In genomic region chr6:85165440-85165921, GRCm38 (mm10) we compare ENCODE assay signal across 28 mouse cellular contexts. TPM values are rescaled to one million over a fixed set of nuclear protein-coding genes. Genes with fewer than 3 reads are reported as not detected.
DNase-seq lines count a peak whose midpoint lies in the region; ATAC-seq and TF ChIP-seq lines count a peak whose summit lies in the region.
"Had no signal": no experiment of that assay in that cellular context is flagged by ENCODE, and none has a peak within 500 bp of the region (broad histone marks: within the 10 kb centered on the region; RNA-seq: fewer than 3 reads in every experiment).

No protein-coding gene starts in this region.

- no peak overlapping the region for H3K4me2 ChIP-seq in embryonic facial prominence, embryonic 11.5 days (ENCODE audit: low read depth, low read length)
- H3K4me2 ChIP-seq in forebrain, postnatal 0 days (ENCODE audit: low read depth), result peak overlapping the region; percentile 32
- H3K4me2 ChIP-seq in midbrain, embryonic 15.5 days, result no peak overlapping the region
- H3K4me2 ChIP-seq: heart, embryonic 15.5 days; limb, embryonic 12.5 days; liver, embryonic 13.5 days had no signal

- peak overlapping the region; percentile 13; the same call in 1 of the 2 replicates for H3K9ac ChIP-seq in embryonic facial prominence, embryonic 11.5 days (replicated peaks; ENCODE audit: low read length)
- no peak overlapping the region for H3K9ac ChIP-seq in forebrain, postnatal 0 days
- no peak overlapping the region for H3K9ac ChIP-seq in midbrain, embryonic 15.5 days
- H3K9ac ChIP-seq: heart, embryonic 15.5 days; limb, embryonic 12.5 days; liver, embryonic 13.5 days had no signal

- no peaks in the 10 kb centered on the region for H3K4me1 ChIP-seq in embryonic facial prominence, embryonic 11.5 days (ENCODE audit: control insufficient read depth, insufficient read depth, low read length)
- peaks cover 10% of the 10 kb centered on the region for H3K4me1 ChIP-seq in embryonic facial prominence, embryonic 10.5 days
- H3K4me1 ChIP-seq in forebrain, embryonic 10.5 days, result peaks cover 63% of the 10 kb centered on the region
- H3K4me1 ChIP-seq in forebrain, postnatal 0 days (ENCODE audit: insufficient read depth), result 0 out of 2 replicates have a peak, but pooled peaks cover 7% of the 10 kb centered on the region
- peaks cover 9% of the 10 kb centered on the region for H3K4me1 ChIP-seq in midbrain, embryonic 15.5 days
- H3K4me1 ChIP-seq: heart, embryonic 15.5 days; liver, embryonic 13.5 days had no signal

- no peak for ATAC-seq in embryonic facial prominence, embryonic 11.5 days (replicated peaks; ENCODE audit: insufficient number of reproducible peaks, low FRiP score, low TSS enrichment, low read depth)
- 0 out of 2 replicates have a peak, but pooled peaks have one; percentile 42 for ATAC-seq in forebrain, postnatal 0 days
- ATAC-seq in midbrain, embryonic 15.5 days (replicated peaks), result no peak
- ATAC-seq: intestine, embryonic 16.5 days had no signal

- WGBS in embryonic facial prominence, embryonic 11.5 days, result 48% methylated on average over 11 of the region's 11 CpGs
- WGBS in embryonic facial prominence, embryonic 10.5 days, result 39% methylated on average over 11 of the region's 11 CpGs
- 27% methylated on average over 11 of the region's 11 CpGs for WGBS in forebrain, embryonic 10.5 days
- WGBS in forebrain, postnatal 0 days, result 3% methylated on average over 11 of the region's 11 CpGs
- 28% methylated on average over 11 of the region's 11 CpGs for WGBS in midbrain, embryonic 15.5 days

- intact Hi-C loops in gastrocnemius, adult 2 months (cut with DNase I), result no loop called here

- no peaks in the 10 kb centered on the region for H3K36me3 ChIP-seq in embryonic facial prominence, embryonic 11.5 days (replicated peaks; ENCODE audit: control insufficient read depth, insufficient read depth, low read depth, low read length)
- no peaks in the 10 kb centered on the region for H3K36me3 ChIP-seq in embryonic facial prominence, embryonic 10.5 days (replicated peaks)
- H3K36me3 ChIP-seq in forebrain, embryonic 10.5 days (replicated peaks), result no peaks in the 10 kb centered on the region
- H3K36me3 ChIP-seq in forebrain, postnatal 0 days (ENCODE audit: insufficient read depth), result no peaks in the 10 kb centered on the region
- no peaks in the 10 kb centered on the region for H3K36me3 ChIP-seq in midbrain, embryonic 15.5 days (replicated peaks)
- H3K36me3 ChIP-seq: G1E; heart, embryonic 15.5 days; limb, embryonic 12.5 days; liver, embryonic 13.5 days had no signal

- no peak for TF ChIP-seq CTCF in forebrain, postnatal 0 days (IDR thresholded peaks at IDR 0.05; ENCODE audit: low read depth)
- no peak for TF ChIP-seq CTCF in gastrocnemius, adult 2 months (IDR thresholded peaks at IDR 0.05)

- no peaks in the 10 kb centered on the region for H3K9me3 ChIP-seq in embryonic facial prominence, embryonic 11.5 days (replicated peaks; ENCODE audit: control insufficient read depth, low read length)
- H3K9me3 ChIP-seq in embryonic facial prominence, embryonic 10.5 days, result no peaks in the 10 kb centered on the region
- H3K9me3 ChIP-seq in forebrain, embryonic 10.5 days, result no peaks in the 10 kb centered on the region
- no peaks in the 10 kb centered on the region for H3K9me3 ChIP-seq in forebrain, postnatal 0 days (ENCODE audit: low read length)
- H3K9me3 ChIP-seq in midbrain, embryonic 15.5 days, result no peaks in the 10 kb centered on the region
- H3K9me3 ChIP-seq: G1E; heart, embryonic 15.5 days; limb, embryonic 12.5 days; liver, embryonic 13.5 days had no signal

- no peak overlapping the region for H3K4me3 ChIP-seq in embryonic facial prominence, embryonic 11.5 days (ENCODE audit: low read depth, low read length)
- H3K4me3 ChIP-seq in embryonic facial prominence, embryonic 10.5 days, result no peak overlapping the region
- peak overlapping the region; percentile 40 for H3K4me3 ChIP-seq in forebrain, embryonic 10.5 days
- H3K4me3 ChIP-seq in forebrain, postnatal 0 days (ENCODE audit: low read depth, low read length), result no peak overlapping the region
- no peak overlapping the region for H3K4me3 ChIP-seq in midbrain, embryonic 15.5 days
- no peak overlapping the region for H3K4me3 ChIP-seq in gastrocnemius, adult 2 months
- H3K4me3 ChIP-seq: heart, embryonic 15.5 days; limb, embryonic 12.5 days; liver, embryonic 13.5 days had no signal

- no peak overlapping the region for H3K27ac ChIP-seq in embryonic facial prominence, embryonic 11.5 days (replicated peaks; ENCODE audit: low read depth, low read length)
- H3K27ac ChIP-seq in embryonic facial prominence, embryonic 10.5 days (replicated peaks), result no peak overlapping the region
- H3K27ac ChIP-seq in forebrain, embryonic 10.5 days, result peak overlapping the region; percentile 86
- H3K27ac ChIP-seq in forebrain, postnatal 0 days (ENCODE audit: low read depth, low read length), result no peak overlapping the region
- H3K27ac ChIP-seq in midbrain, embryonic 15.5 days, result 0 out of 2 replicates have a peak overlapping the region, but pooled peaks have one; percentile 38
- H3K27ac ChIP-seq in gastrocnemius, adult 2 months, result no peak overlapping the region
- H3K27ac ChIP-seq: heart, embryonic 15.5 days; limb, embryonic 12.5 days; liver, embryonic 13.5 days had no signal

- no peaks in the 10 kb centered on the region for H3K27me3 ChIP-seq in embryonic facial prominence, embryonic 11.5 days (ENCODE audit: control insufficient read depth, insufficient read depth, low read length)
- H3K27me3 ChIP-seq in embryonic facial prominence, embryonic 10.5 days (replicated peaks; ENCODE audit: low read depth, poor library complexity, severe bottlenecking), result peaks cover 14% of the 10 kb centered on the region
- peaks cover 3% of the 10 kb centered on the region; the same call in 1 of the 2 replicates for H3K27me3 ChIP-seq in forebrain, embryonic 10.5 days (ENCODE audit: poor library complexity, severe bottlenecking)
- H3K27me3 ChIP-seq in forebrain, postnatal 0 days (ENCODE audit: insufficient read depth, low read length), result no peaks in the 10 kb centered on the region
- no peaks in the 10 kb centered on the region for H3K27me3 ChIP-seq in midbrain, embryonic 15.5 days (replicated peaks)

- no peak for DNase-seq in embryonic facial prominence, embryonic 11.5 days (ENCODE audit: low spot score)
- no peak for DNase-seq in embryonic facial prominence, embryonic 10.5 days (ENCODE audit: low spot score)
- peak; percentile 73 for DNase-seq in forebrain, embryonic 10.5 days (ENCODE audit: extremely low spot score, low spot score)
- no peak for DNase-seq in forebrain, postnatal 0 days
- no peak for DNase-seq in cerebellum, postnatal 14 days
- DNase-seq in adrenal gland, adult 18-20 months (ENCODE audit: low spot score in 2 of 2), result no peak
- DNase-seq in gastrocnemius, adult 2 months, result no peak
- DNase-seq: adrenal gland, postnatal 25 days; cerebellum, adult 18-20 months; gastrocnemius, postnatal 36 days; heart, postnatal 4 days; liver, embryonic 13.5 days; right cerebral cortex, postnatal 14 days; spleen, adult 18-20 months; thymus, adult 18-20 months; thymus, postnatal 4 days had no signal

RNA-seq across cellular contexts. Expression of gene Emx1, which starts 21.8 kb away (rescaled TPM):
- polyA plus RNA-seq in embryonic facial prominence, embryonic 11.5 days (2014; fragmentation: Nextera tagmentation; extraction: Ambion mirVana), result 0.56 and 0.88 TPM in 2 replicates
- polyA plus RNA-seq in embryonic facial prominence, embryonic 10.5 days (2016; fragmentation: Nextera tagmentation; extraction: Ambion mirVana), result 2.6 and 2.9 TPM in 2 replicates
- polyA plus RNA-seq in forebrain, embryonic 10.5 days (2016; fragmentation: Nextera tagmentation; extraction: Ambion mirVana), result 26.5 and 35.8 TPM in 2 replicates
- 25.7 and 41.6 TPM in 2 replicates for total RNA-seq in forebrain, postnatal 0 days (2014; rRNA removed)
- polyA plus RNA-seq in forebrain, postnatal 0 days (2015; fragmentation: Nextera tagmentation; extraction: Ambion mirVana), result 28.8 and 41.0 TPM in 2 replicates
- polyA plus RNA-seq in midbrain, embryonic 15.5 days (2015; fragmentation: Nextera tagmentation; extraction: Ambion mirVana), result 1.4 and 3.2 TPM in 2 replicates
- not detected for total RNA-seq in adrenal gland, adult 18-20 months (2021)
- total RNA-seq in gastrocnemius, adult 2 months (2021), result not detected
- total RNA-seq: adrenal gland, postnatal 25 days; common myeloid progenitor, adult 5-6 weeks; G1E; gastrocnemius, postnatal 36 days; heart, adult 8-10 months; heart, postnatal 4 days; monocyte, adult 5-6 weeks had no signal
- polyA plus RNA-seq: G1E; heart, embryonic 15.5 days; large intestine, adult 2 months; liver, embryonic 13.5 days; lung, embryonic 16.5 days; neural tube, embryonic 11.5 days; stomach, embryonic 14.5 days had no signal

RNA-seq across cellular contexts. Expression of gene Spr, which starts 27.9 kb away (rescaled TPM):
- polyA plus RNA-seq in embryonic facial prominence, embryonic 11.5 days (2014; fragmentation: Nextera tagmentation; extraction: Ambion mirVana), result 54.5 and 62.2 TPM in 2 replicates
- polyA plus RNA-seq in embryonic facial prominence, embryonic 10.5 days (2016; fragmentation: Nextera tagmentation; extraction: Ambion mirVana), result 53.8 and 58.1 TPM in 2 replicates
- polyA plus RNA-seq in forebrain, embryonic 10.5 days (2016; fragmentation: Nextera tagmentation; extraction: Ambion mirVana), result 57.4 and 59.1 TPM in 2 replicates
- 34.3 and 52.0 TPM in 2 replicates for total RNA-seq in forebrain, postnatal 0 days (2014; rRNA removed)
- 38.4 and 49.5 TPM in 2 replicates for polyA plus RNA-seq in forebrain, postnatal 0 days (2015; fragmentation: Nextera tagmentation; extraction: Ambion mirVana)
- polyA plus RNA-seq in midbrain, embryonic 15.5 days (2015; fragmentation: Nextera tagmentation; extraction: Ambion mirVana), result 24.8 and 25.6 TPM in 2 replicates
- 10 to 100 TPM; 67.1 to 77.5 TPM for total RNA-seq in adrenal gland, adult 18-20 months (2021)
- total RNA-seq in gastrocnemius, adult 2 months (2021), result 10 to 100 TPM; 40.7 to 57.9 TPM

Comparison
In these comparisons a context has a peak if more than half of its experiments do, and no peak if none do; other contexts are left out.
1. H3K27ac ChIP-seq: peak in forebrain, embryonic 10.5 days (single experiment) and midbrain, embryonic 15.5 days (single experiment); none in embryonic facial prominence, embryonic 11.5 days (single experiment), embryonic facial prominence, embryonic 10.5 days (single experiment), forebrain, postnatal 0 days (single experiment) and gastrocnemius, adult 2 months (single experiment).